Mouse (Mus musculus): ENCODE measurements around the gene Plekhh1. TPM values are rescaled to one million over a fixed set of nuclear protein-coding genes. Genes with fewer than 3 reads are reported as not detected.
"Not testable (repeated sequence)": the region's sequence is repeated elsewhere in the genome, so short reads cannot be mapped to it uniquely, and the experiment has no call there.

Gene Plekhh1
- polyA plus RNA-seq, 1 experiment: 34.1 TPM

DNA sequence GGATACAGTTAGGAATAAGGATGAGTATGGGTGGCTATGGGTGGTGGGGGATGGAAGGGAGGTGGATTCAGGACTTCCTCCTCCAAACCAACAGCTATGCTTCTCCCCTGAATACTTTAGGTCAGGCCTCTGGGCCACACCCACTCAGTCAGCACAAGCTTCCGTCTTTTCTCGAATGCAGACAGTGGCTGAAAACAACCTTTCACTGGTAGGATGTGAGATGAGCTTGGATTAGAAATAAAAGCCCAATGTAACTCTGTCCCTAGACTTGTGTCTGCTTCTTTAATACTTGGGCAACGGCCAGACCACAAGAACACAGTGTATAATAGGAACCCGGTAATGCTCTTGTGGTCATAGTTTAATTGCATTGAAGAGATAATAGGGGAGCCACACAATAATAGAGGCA, 11.0 kb upstream of the Plekhh1 start:
- Histone ChIP-seq H3K27ac (ENCODE audit: insufficient read depth, low read length) (no peak overlapping the region), H3K4me3 (ENCODE audit: low read depth, low read length) (no peak overlapping the region), H3K4me1 (ENCODE audit: control insufficient read depth, insufficient read depth, low read length) (peaks cover 4% of the 10 kb centered on the region), H3K36me3 (ENCODE audit: control insufficient read depth, insufficient read depth, low read length, poor library complexity, severe bottlenecking) (no peaks in the 10 kb centered on the region), H3K9ac (ENCODE audit: low read depth, poor library complexity, severe bottlenecking) (no peak overlapping the region), H3K27me3 (ENCODE audit: control insufficient read depth, insufficient read depth, low read length, poor library complexity, severe bottlenecking) (no peaks in the 10 kb centered on the region), H3K9me3 (replicated peaks; ENCODE audit: control insufficient read depth, insufficient read depth, low read length, poor library complexity, severe bottlenecking) (no peaks in the 10 kb centered on the region)
- TF ChIP-seq CTCF (IDR thresholded peaks at IDR 0.05; ENCODE audit: low read depth, low read length) (no peak), EP300 (IDR thresholded peaks at IDR 0.05; ENCODE audit: insufficient read depth, low read depth, low read length) (no peak), POLR2A (IDR thresholded peaks at IDR 0.05; ENCODE audit: insufficient read depth, low read length) (no peak)

DNA sequence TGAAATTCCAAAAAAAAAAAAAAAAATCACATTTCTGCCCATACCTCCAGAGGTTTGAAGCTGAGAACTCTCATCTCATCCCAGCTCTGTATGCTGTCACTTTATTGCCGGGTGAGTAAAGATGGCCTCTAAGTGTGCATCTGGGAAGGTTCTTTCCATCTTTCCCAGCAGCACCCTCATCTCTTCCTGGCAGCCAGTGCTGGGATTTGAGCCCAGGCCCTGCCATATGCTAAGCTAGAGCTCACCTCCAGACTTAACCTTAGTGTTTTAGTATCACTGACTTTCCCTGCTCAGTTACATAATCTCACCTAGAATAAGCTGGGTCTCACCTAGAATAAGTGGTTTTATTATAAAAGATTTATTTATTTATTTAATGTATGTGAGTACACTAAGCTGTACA, 7.1 kb upstream of the Plekhh1 start:
- H3K4me3 ChIP-seq (ENCODE audit: low read depth, low read length): no peak overlapping the region
- no peaks in the 10 kb centered on the region for H3K36me3 ChIP-seq (ENCODE audit: control insufficient read depth, insufficient read depth, low read length, poor library complexity, severe bottlenecking)
- H3K27ac ChIP-seq (ENCODE audit: insufficient read depth, low read length): no peak overlapping the region
- H3K4me1 ChIP-seq (ENCODE audit: control insufficient read depth, insufficient read depth, low read length): peaks cover 2% of the 10 kb centered on the region
- H3K27me3 ChIP-seq (ENCODE audit: control insufficient read depth, insufficient read depth, low read length, poor library complexity, severe bottlenecking): no peaks in the 10 kb centered on the region
- TF ChIP-seq CTCF (IDR thresholded peaks at IDR 0.05; ENCODE audit: low read depth, low read length): no peak
- no peak for TF ChIP-seq EP300 (IDR thresholded peaks at IDR 0.05; ENCODE audit: insufficient read depth, low read depth, low read length)
- no peak for TF ChIP-seq POLR2A (IDR thresholded peaks at IDR 0.05; ENCODE audit: insufficient read depth, low read length)
- H3K9ac ChIP-seq (ENCODE audit: low read depth, poor library complexity, severe bottlenecking): no peak overlapping the region
- no peaks in the 10 kb centered on the region for H3K9me3 ChIP-seq (replicated peaks; ENCODE audit: control insufficient read depth, insufficient read depth, low read length, poor library complexity, severe bottlenecking)

DNA sequence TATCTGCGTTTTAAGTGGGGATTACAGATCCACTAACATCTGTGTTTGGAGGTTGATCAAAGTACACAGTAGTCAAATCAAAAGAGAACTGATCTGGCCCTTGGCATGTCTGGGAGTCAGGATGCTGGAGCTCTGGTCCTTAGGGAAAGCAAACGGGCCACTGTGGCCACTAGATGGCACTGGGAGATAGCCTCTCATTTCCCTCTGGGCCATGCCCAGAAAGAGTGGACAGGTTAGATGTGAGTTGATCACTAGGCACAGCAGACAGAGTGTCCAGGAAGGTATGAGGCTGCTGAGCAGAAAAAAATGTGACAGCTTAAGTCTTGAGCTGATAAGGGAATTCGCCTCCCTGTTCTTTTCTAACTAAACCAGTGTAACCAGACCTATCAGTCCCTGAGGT, 6.1 kb upstream of the Plekhh1 start:
- no peak overlapping the region for H3K27ac ChIP-seq (ENCODE audit: insufficient read depth, low read length)
- peaks cover 1% of the 10 kb centered on the region for H3K4me1 ChIP-seq (ENCODE audit: control insufficient read depth, insufficient read depth, low read length)
- H3K9ac ChIP-seq (ENCODE audit: low read depth, poor library complexity, severe bottlenecking): no peak overlapping the region
- H3K9me3 ChIP-seq (replicated peaks; ENCODE audit: control insufficient read depth, insufficient read depth, low read length, poor library complexity, severe bottlenecking): no peaks in the 10 kb centered on the region
- H3K4me3 ChIP-seq (ENCODE audit: low read depth, low read length): no peak overlapping the region
- H3K27me3 ChIP-seq (ENCODE audit: control insufficient read depth, insufficient read depth, low read length, poor library complexity, severe bottlenecking): no peaks in the 10 kb centered on the region
- TF ChIP-seq CTCF (IDR thresholded peaks at IDR 0.05; ENCODE audit: low read depth, low read length) (peak; percentile 90), EP300 (IDR thresholded peaks at IDR 0.05; ENCODE audit: insufficient read depth, low read depth, low read length) (no peak)
- H3K36me3 ChIP-seq (ENCODE audit: control insufficient read depth, insufficient read depth, low read length, poor library complexity, severe bottlenecking): no peaks in the 10 kb centered on the region

DNA sequence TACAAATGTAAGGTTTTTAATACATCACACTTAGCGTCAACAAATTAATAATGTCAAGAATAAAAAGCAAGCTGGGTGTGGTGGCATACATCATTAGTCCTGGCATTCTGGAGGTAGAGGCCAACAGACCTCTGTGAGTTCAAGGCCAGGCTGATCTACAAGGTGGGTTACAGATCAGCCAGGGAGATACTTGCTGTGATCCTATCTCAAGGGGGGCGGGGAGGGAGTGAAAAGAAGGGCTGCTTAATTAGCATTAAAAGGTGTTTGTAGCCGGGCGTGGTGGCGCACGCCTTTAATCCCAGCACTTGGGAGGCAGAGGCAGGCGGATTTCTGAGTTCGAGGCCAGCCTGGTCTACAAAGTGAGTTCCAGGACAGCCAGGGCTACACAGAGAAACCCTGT, 1.4 kb upstream of the Plekhh1 start:
- H3K27me3 ChIP-seq (ENCODE audit: control insufficient read depth, insufficient read depth, low read length, poor library complexity, severe bottlenecking); H3K27ac ChIP-seq (ENCODE audit: insufficient read depth, low read length); H3K36me3 ChIP-seq (ENCODE audit: control insufficient read depth, insufficient read depth, low read length, poor library complexity, severe bottlenecking); H3K9ac ChIP-seq (ENCODE audit: low read depth, poor library complexity, severe bottlenecking); H3K4me3 ChIP-seq (ENCODE audit: low read depth, low read length); H3K4me1 ChIP-seq (ENCODE audit: control insufficient read depth, insufficient read depth, low read length); H3K9me3 ChIP-seq (replicated peaks; ENCODE audit: control insufficient read depth, insufficient read depth, low read length, poor library complexity, severe bottlenecking): not testable (repeated sequence)

DNA sequence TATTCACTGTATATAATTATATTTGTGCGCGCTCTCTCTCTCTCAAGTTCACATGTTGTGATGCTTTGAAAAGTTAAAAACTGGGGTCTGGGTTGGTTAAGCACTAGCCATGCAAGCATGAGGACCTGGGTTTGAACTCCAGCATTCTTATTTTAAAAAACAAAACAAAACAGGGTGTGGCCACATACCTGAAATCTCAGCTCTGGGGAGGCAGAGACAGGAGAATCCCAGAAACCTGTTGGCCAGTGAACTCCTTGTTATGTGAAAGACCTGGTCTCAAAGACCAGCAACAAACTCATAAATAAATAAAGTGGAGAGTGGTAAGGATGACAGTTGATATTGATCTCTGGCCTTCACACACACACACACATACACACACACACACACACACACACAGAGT, 5.4 kb downstream of the Plekhh1 start:
- Histone ChIP-seq H3K4me3 (ENCODE audit: low read depth, low read length) (no peak overlapping the region), H3K9ac (ENCODE audit: low read depth, poor library complexity, severe bottlenecking) (no peak overlapping the region), H3K36me3 (ENCODE audit: control insufficient read depth, insufficient read depth, low read length, poor library complexity, severe bottlenecking) (no peaks in the 10 kb centered on the region), H3K4me1 (ENCODE audit: control insufficient read depth, insufficient read depth, low read length) (peaks cover 9% of the 10 kb centered on the region), H3K9me3 (replicated peaks; ENCODE audit: control insufficient read depth, insufficient read depth, low read length, poor library complexity, severe bottlenecking) (no peaks in the 10 kb centered on the region), H3K27me3 (ENCODE audit: control insufficient read depth, insufficient read depth, low read length, poor library complexity, severe bottlenecking) (no peaks in the 10 kb centered on the region), H3K27ac (ENCODE audit: insufficient read depth, low read length) (peak overlapping the region; percentile 87; the same call in 1 of the 2 replicates)
- TF ChIP-seq EP300 (IDR thresholded peaks at IDR 0.05; ENCODE audit: insufficient read depth, low read depth, low read length): no peak
- no peak for TF ChIP-seq CTCF (IDR thresholded peaks at IDR 0.05; ENCODE audit: low read depth, low read length)
- TF ChIP-seq POLR2A (IDR thresholded peaks at IDR 0.05; ENCODE audit: insufficient read depth, low read length): no peak

DNA sequence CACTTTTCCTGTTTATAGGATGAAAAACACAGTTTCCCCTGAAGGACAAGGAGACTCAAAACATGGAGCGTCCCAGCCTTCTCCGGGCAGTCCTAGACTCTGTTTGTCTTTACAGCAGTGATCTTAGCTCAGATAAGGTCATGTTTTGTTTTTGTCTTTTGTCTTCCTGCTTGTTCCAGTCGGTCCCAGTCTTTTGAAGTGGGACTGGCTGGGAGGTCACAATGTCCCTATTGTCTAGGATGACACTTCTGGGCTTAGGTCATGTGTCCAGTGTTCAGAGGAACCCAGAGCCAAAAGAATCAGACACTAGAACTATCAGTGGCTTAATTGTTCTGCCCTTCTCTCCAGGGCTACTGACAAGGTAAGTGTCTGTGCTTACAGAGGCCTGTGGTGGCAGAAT, 6.4 kb downstream of the Plekhh1 start:
- TF ChIP-seq POLR2A (IDR thresholded peaks at IDR 0.05; ENCODE audit: insufficient read depth, low read length): no peak
- TF ChIP-seq EP300 (IDR thresholded peaks at IDR 0.05; ENCODE audit: insufficient read depth, low read depth, low read length): peak; percentile 74
- TF ChIP-seq CTCF (IDR thresholded peaks at IDR 0.05; ENCODE audit: low read depth, low read length): no peak
- Histone ChIP-seq H3K9me3 (replicated peaks; ENCODE audit: control insufficient read depth, insufficient read depth, low read length, poor library complexity, severe bottlenecking) (no peaks in the 10 kb centered on the region), H3K9ac (ENCODE audit: low read depth, poor library complexity, severe bottlenecking) (no peak overlapping the region), H3K4me3 (ENCODE audit: low read depth, low read length) (no peak overlapping the region), H3K27me3 (ENCODE audit: control insufficient read depth, insufficient read depth, low read length, poor library complexity, severe bottlenecking) (no peaks in the 10 kb centered on the region), H3K4me1 (ENCODE audit: control insufficient read depth, insufficient read depth, low read length) (peaks cover 15% of the 10 kb centered on the region), H3K27ac (ENCODE audit: insufficient read depth, low read length) (peak overlapping the region; percentile 87), H3K36me3 (ENCODE audit: control insufficient read depth, insufficient read depth, low read length, poor library complexity, severe bottlenecking) (no peaks in the 10 kb centered on the region)
